Mouse (Mus musculus): ENCODE data around the gene Mybpc1.
A peak's percentile ranks its signal among the peaks of the same experiment; 100 is the strongest.
"Not testable (repeated sequence)": the region's sequence is repeated elsewhere in the genome, so short reads cannot be mapped to it uniquely, and the experiment has no call there.

The Mybpc1 gene

GRCm38 (mm10) chr10:88550225-88550624 lies 54.7 kb downstream of the Mybpc1 start:
- DNase-seq (ENCODE audit: low read depth, low spot score), result peak; percentile 76

GRCm38 (mm10) chr10:88547635-88548034 lies 57.3 kb downstream of the Mybpc1 start:
- peak; percentile 93 for DNase-seq (ENCODE audit: low read depth, low spot score)

GRCm38 (mm10) chr10:88530631-88531030 lies 74.3 kb downstream of the Mybpc1 start:
- no peak for DNase-seq (ENCODE audit: low read depth, low spot score)

- DNase-seq (ENCODE audit: low read depth, low spot score), result no peak
These were observed 80.9 kb downstream of the Mybpc1 start for GRCm38 (mm10) chr10:88524016-88524415.

GRCm38 (mm10) chr10:88523212-88523611 lies 81.7 kb downstream of the Mybpc1 start:
- no peak for DNase-seq (ENCODE audit: low read depth, low spot score)

GRCm38 (mm10) chr10:88522795-88523194 lies 82.2 kb downstream of the Mybpc1 start:
- no peak for DNase-seq (ENCODE audit: low read depth, low spot score)

- DNase-seq (ENCODE audit: low read depth, low spot score), result not testable (repeated sequence)
These were observed 89.9 kb downstream of the Mybpc1 start for GRCm38 (mm10) chr10:88515049-88515448.

GRCm38 (mm10) chr10:88514495-88514894 lies 90.5 kb downstream of the Mybpc1 start:
- DNase-seq (ENCODE audit: low read depth, low spot score), result peak; percentile 90

GRCm38 (mm10) chr10:88513574-88514135 lies 91.3 kb downstream of the Mybpc1 start:
- DNase-seq (ENCODE audit: low read depth, low spot score), result peak; percentile 53

GRCm38 (mm10) chr10:88511355-88511754 lies 93.6 kb downstream of the Mybpc1 start:
- no peak for DNase-seq (ENCODE audit: low read depth, low spot score)

- no peak for DNase-seq (ENCODE audit: low read depth, low spot score)
These were observed 94.3 kb downstream of the Mybpc1 start for GRCm38 (mm10) chr10:88510503-88511271.

- DNase-seq (ENCODE audit: low read depth, low spot score), result no peak
These were observed 97.2 kb downstream of the Mybpc1 start for GRCm38 (mm10) chr10:88507691-88508143.

- peak; percentile 41 for DNase-seq (ENCODE audit: low read depth, low spot score)
These were observed 99.7 kb downstream of the Mybpc1 start for GRCm38 (mm10) chr10:88505256-88505655.

GRCm38 (mm10) chr10:88504481-88504880 lies 100.5 kb downstream of the Mybpc1 start:
- DNase-seq (ENCODE audit: low read depth, low spot score), result no peak

GRCm38 (mm10) chr10:88503421-88504314 lies 101.3 kb downstream of the Mybpc1 start, which contains the start of gene Chpt1:
Gene Chpt1, minus strand, starts transcription at chr10:88504073.
- DNase-seq (ENCODE audit: low read depth, low spot score), result peak; percentile 91

- DNase-seq (ENCODE audit: low read depth, low spot score), result no peak
These were observed 102.0 kb downstream of the Mybpc1 start for GRCm38 (mm10) chr10:88502919-88503318.

- DNase-seq (ENCODE audit: low read depth, low spot score), result no peak
These were observed 102.8 kb downstream of the Mybpc1 start for GRCm38 (mm10) chr10:88501886-88502765.

- no peak for DNase-seq (ENCODE audit: low read depth, low spot score)
These were observed 103.6 kb downstream of the Mybpc1 start for GRCm38 (mm10) chr10:88501370-88501769.

GRCm38 (mm10) chr10:88499993-88500392 lies 105.0 kb downstream of the Mybpc1 start:
- DNase-seq (ENCODE audit: low read depth, low spot score), result no peak

- no peak for DNase-seq (ENCODE audit: low read depth, low spot score)
These were observed 107.9 kb downstream of the Mybpc1 start for GRCm38 (mm10) chr10:88496864-88497564.

All from ZHBTc4 (cell line).